Mouse (Mus musculus) thymus, postnatal 0 days (tissue): ENCODE results near the gene Ascc3. TPM values are rescaled to one million over a fixed set of nuclear protein-coding genes. Genes with fewer than 3 reads are reported as not detected.

Source experiments
- DNase-seq: peaks from one replicate; pipeline ENCODE4 v3.0.0-alpha.2; 2015; ENCODE audit warnings: low spot score
- polyA plus RNA-seq: library from polyadenylated mRNA; unstranded; fragments of >200 nt; fragmentation: Nextera tagmentation; extraction: Ambion mirVana; gene quantifications from 2 replicates; pipeline ENCODE4 v1.2.1, GENCODE M21; 2015

The Ascc3 gene
- polyA plus RNA-seq, 1 experiment from 2014 or later: 20.8 TPM

- peak; percentile 49 for DNase-seq
These were observed 301.9 kb downstream of the Ascc3 start, which contains the start of gene Sim1 for GRCm38 (mm10) chr10:50894170-50894991. Sim1 (plus strand) TSS chr10:50894754.

GRCm38 (mm10) chr10:50895091-50895790, 302.8 kb downstream of the Ascc3 start:
- DNase-seq: no peak

- no peak for DNase-seq
These were observed 303.7 kb downstream of the Ascc3 start for GRCm38 (mm10) chr10:50895881-50896766.

- DNase-seq: no peak
These were observed 304.4 kb downstream of the Ascc3 start for GRCm38 (mm10) chr10:50896767-50897390.

- peak; percentile 46 for DNase-seq
These were observed 305.3 kb downstream of the Ascc3 start for GRCm38 (mm10) chr10:50897530-50898471.

GRCm38 (mm10) chr10:50898621-50899020, 306.2 kb downstream of the Ascc3 start:
- DNase-seq: no peak

- no peak for DNase-seq
These were observed 307.6 kb downstream of the Ascc3 start for GRCm38 (mm10) chr10:50899846-50900745.
